Mouse (Mus musculus) brain, adult 2 months (tissue): ENCODE measurements around the gene Ttc21b.
"Not testable (repeated sequence)": the region's sequence is repeated elsewhere in the genome, so short reads cannot be mapped to it uniquely, and the experiment has no call there.

ENCODE experiments used
- DNase-seq: peaks from one replicate; pipeline ENCODE4 v3.0.0; 2011; ENCODE audit warnings: low read depth, low spot score

Gene Ttc21b

GRCm38 (mm10) chr2:66256220-66257131, at the start of gene Ttc21b:
TSS of gene Ttc21b (minus strand) at chr2:66256617.
- DNase-seq: peak; percentile 99

- no peak for DNase-seq
Observed at GRCm38 (mm10) chr2:66272551-66272950, 16.1 kb upstream of the Ttc21b start.

- DNase-seq: peak; percentile 30
Observed at GRCm38 (mm10) chr2:66244013-66244412, 12.4 kb downstream of the Ttc21b start.

- peak; percentile 19 for DNase-seq
Observed at GRCm38 (mm10) chr2:66240334-66240733, 16.1 kb downstream of the Ttc21b start.

GRCm38 (mm10) chr2:66238886-66239285, 17.5 kb downstream of the Ttc21b start:
- DNase-seq: no peak

- DNase-seq: no peak
Observed at GRCm38 (mm10) chr2:66220954-66221353, 35.5 kb downstream of the Ttc21b start.

- peak; percentile 46 for DNase-seq
Observed at GRCm38 (mm10) chr2:66209875-66210274, 46.5 kb downstream of the Ttc21b start.

GRCm38 (mm10) chr2:66209353-66209752, 47.1 kb downstream of the Ttc21b start:
- DNase-seq: no peak

GRCm38 (mm10) chr2:66206796-66207195, 49.6 kb downstream of the Ttc21b start:
- DNase-seq: no peak

GRCm38 (mm10) chr2:66204218-66204617, 52.2 kb downstream of the Ttc21b start:
- no peak for DNase-seq

GRCm38 (mm10) chr2:66200195-66200594, 56.2 kb downstream of the Ttc21b start:
- no peak for DNase-seq

GRCm38 (mm10) chr2:66191691-66192100, 64.7 kb downstream of the Ttc21b start:
- no peak for DNase-seq

- no peak for DNase-seq
Observed at GRCm38 (mm10) chr2:66190157-66190556, 66.3 kb downstream of the Ttc21b start.

- not testable (repeated sequence) for DNase-seq
Observed at GRCm38 (mm10) chr2:66189197-66189596, 67.2 kb downstream of the Ttc21b start.

- DNase-seq: no peak
Observed at GRCm38 (mm10) chr2:66187520-66187919, 68.9 kb downstream of the Ttc21b start.

- peak; percentile 77 for DNase-seq
Observed at GRCm38 (mm10) chr2:66184431-66185164, 71.8 kb downstream of the Ttc21b start.

GRCm38 (mm10) chr2:66180293-66180692, 76.1 kb downstream of the Ttc21b start:
- DNase-seq: peak; percentile 71

GRCm38 (mm10) chr2:66179782-66180181, 76.6 kb downstream of the Ttc21b start:
- peak; percentile 78 for DNase-seq

- peak; percentile 59 for DNase-seq
Observed at GRCm38 (mm10) chr2:66178848-66179215, 77.6 kb downstream of the Ttc21b start.

- peak; percentile 89 for DNase-seq
Observed at GRCm38 (mm10) chr2:66177886-66178847, 78.2 kb downstream of the Ttc21b start.

- no peak for DNase-seq
Observed at GRCm38 (mm10) chr2:66177017-66177416, 79.4 kb downstream of the Ttc21b start.
